Mouse (Mus musculus) heart, adult 2 months (tissue): ENCODE measurements at regions not wholly inside any gene's neighbourhood (a gene's known extent, or its start where the extent isn't known, plus 50 kb on each side); places are given as distances from the start of the nearest gene placed in this dataset.

Source experiments
- CTCF ChIP-seq: fragments of 200-600 bp; IDR thresholded peaks from 2 replicates; pipeline ENCODE4 v1.8.1; 2022; ENCODE audit warnings: antibody characterized with exemption, mild to moderate bottlenecking, moderate library complexity
- POLR2A ChIP-seq: fragments of 200-500 bp; IDR thresholded peaks from 2 replicates; pipeline ENCODE4 v1.6.1; 2011; ENCODE audit warnings: mild to moderate bottlenecking, low read depth, low read length, control low read depth; ENCODE audit not compliant: insufficient read depth

DNA sequence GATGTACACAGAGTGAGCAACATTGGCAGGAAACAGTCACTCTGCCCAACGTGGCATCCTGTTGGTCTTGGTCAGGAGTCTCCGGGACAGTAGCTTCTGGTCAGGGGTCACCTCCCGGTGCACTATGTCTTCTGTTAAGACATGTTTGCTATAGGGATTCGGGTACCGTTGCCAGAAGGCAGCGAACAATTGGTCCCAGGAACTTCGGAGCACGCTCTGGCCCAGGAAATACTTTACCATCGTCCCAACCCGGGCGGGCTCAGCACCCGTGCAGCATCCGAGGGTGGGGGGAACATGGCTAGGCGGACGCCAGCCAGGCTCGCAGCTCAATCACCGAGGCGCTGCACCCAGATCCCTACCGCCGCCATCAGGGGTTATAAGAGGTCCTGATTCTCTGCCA lies 80.6 kb upstream of the Adam23 start:
- TF ChIP-seq POLR2A (no peak), CTCF (no peak)
